Mouse (Mus musculus): ENCODE data around the gene Vmn2r101.

- TF ChIP-seq CTCF (IDR thresholded peaks at IDR 0.05; ENCODE audit: low read depth) (no peak), EP300 (optimal IDR thresholded peaks at IDR 0.05) (no peak)
Observed at GRCm38 (mm10) chr17:19576927-19577326, at the start of gene Vmn2r101.
